Mouse (Mus musculus): ENCODE results near the gene Zfp207.

- TF ChIP-seq USF1 (IDR thresholded peaks at IDR 0.05; ENCODE audit: low read depth) (no peak), CTCF (IDR thresholded peaks at IDR 0.05; ENCODE audit: control insufficient read depth, insufficient read depth, insufficient read length) (no peak), MYOG (IDR thresholded peaks at IDR 0.05; ENCODE audit: control insufficient read depth, extremely low read depth, insufficient read length) (no peak), MYOD1 (IDR thresholded peaks at IDR 0.05; ENCODE audit: control insufficient read depth, insufficient read length, low read depth) (no peak), MAX (IDR thresholded peaks at IDR 0.05) (no peak), CEBPB (IDR thresholded peaks at IDR 0.05; ENCODE audit: low read depth) (no peak), FOSL1 (IDR thresholded peaks at IDR 0.05; ENCODE audit: insufficient read depth, low read length, poor library complexity, severe bottlenecking) (no peak)
These were observed 46.7 kb upstream of the Zfp207 start for GRCm38 (mm10) chr11:80336351-80336730.
